Mouse (Mus musculus) myocyte (in vitro differentiated cells): ENCODE data around the gene Acp5. TPM values are rescaled to one million over a fixed set of nuclear protein-coding genes. Genes with fewer than 3 reads are reported as not detected.
A peak's percentile ranks its signal among the peaks of the same experiment; 100 is the strongest.

ENCODE experiments used
- H3K27me3 ChIP-seq: one replicate; pipeline ENCODE4 v1.6.1; 2011; ENCODE audit not compliant: control insufficient read depth, insufficient read depth, insufficient read length
- H3K36me3 ChIP-seq: one replicate; pipeline ENCODE4 v1.6.1; 2011; ENCODE audit not compliant: control insufficient read depth, insufficient read depth
- H3K4me2 ChIP-seq: one replicate; pipeline ENCODE4 v1.6.1; 2011; ENCODE audit warnings: low read depth, control low read depth
- H3K4me3 ChIP-seq: one replicate; pipeline ENCODE4 v1.5.1; 2011; ENCODE audit warnings: mild to moderate bottlenecking, control low read depth, moderate library complexity
- H3K79me2 ChIP-seq: one replicate; pipeline ENCODE4 v1.6.1; 2011; ENCODE audit not compliant: control insufficient read depth, insufficient read depth
- H3ac ChIP-seq: one replicate; pipeline ENCODE4 v1.6.1; 2011; ENCODE audit not compliant: control insufficient read depth, insufficient read length
- E2F4 ChIP-seq: IDR thresholded peaks from one replicate; pipeline ENCODE4 v1.6.1; 2011; ENCODE audit warnings: mild to moderate bottlenecking, control low read depth, moderate library complexity; ENCODE audit not compliant: insufficient read depth
- MYOD1 ChIP-seq, 3 experiments: IDR thresholded peaks; one replicate each; pipeline ENCODE4 v1.6.1; 2011; ENCODE audit warnings: control low read depth in 2 of 3, low read depth in 2 of 3, mild to moderate bottlenecking in 2 of 3, moderate library complexity in 1 of 3; ENCODE audit not compliant: insufficient read length in 2 of 3, control insufficient read depth in 1 of 3
- POLR2A ChIP-seq: IDR thresholded peaks from one replicate; pipeline ENCODE4 v1.6.1; 2011; ENCODE audit warnings: low read depth, mild to moderate bottlenecking, control low read depth, moderate library complexity; ENCODE audit not compliant: insufficient read length
- REST ChIP-seq: IDR thresholded peaks from one replicate; pipeline ENCODE4 v1.6.1; 2011; ENCODE audit warnings: mild to moderate bottlenecking, control low read depth, moderate library complexity; ENCODE audit not compliant: insufficient read depth, insufficient read length
- USF1 ChIP-seq: IDR thresholded peaks from one replicate; pipeline ENCODE4 v1.6.1; 2011; ENCODE audit warnings: low read depth, mild to moderate bottlenecking, control low read depth, moderate library complexity
- polyA plus RNA-seq: library from polyadenylated mRNA; unstranded; fragments of >200 nt; fragmentation: generic; extraction: Trizol; gene quantifications from one replicate; pipeline ENCODE4 v1.2.1, GENCODE M21; 2012; ENCODE audit warnings: missing spikeins

The Acp5 gene
- polyA plus RNA-seq, 1 experiment: 0.16 TPM

GRCm38 (mm10) chr9:22084667-22085021 is 50.9 kb downstream of the Acp5 start:
- Histone ChIP-seq H3K27me3 (no peaks in the 10 kb centered on the region), H3K4me2 (peak overlapping the region; percentile 95), H3ac (peak overlapping the region; percentile 24), H3K4me3 (peak overlapping the region; percentile 81), H3K36me3 (peaks cover 3% of the 10 kb centered on the region), H3K79me2 (peaks cover 4% of the 10 kb centered on the region)
- TF ChIP-seq POLR2A (no peak), E2F4 (no peak), USF1 (no peak), REST (no peak), MYOD1 (IDR thresholded peaks at IDR 0.05; ENCODE audit: control insufficient read depth in 1 of 3, insufficient read length in 2 of 3, low read depth in 2 of 3) (peak in 1 of 3 experiments; percentile 0)

Other genes with a start within 250 kb of the Acp5 start
- 24.1 TPM for gene Rab3d, start 217.5 kb downstream of the Acp5 start, polyA plus RNA-seq
- gene Ccdc159, start 208.2 kb downstream of the Acp5 start, polyA plus RNA-seq: 2.5 TPM
- gene Tmem205, start 208.2 kb downstream of the Acp5 start, polyA plus RNA-seq: 55.1 TPM
- 21.5 TPM for gene Plppr2, start 198.7 kb downstream of the Acp5 start, polyA plus RNA-seq
- gene Swsap1, start 180.0 kb downstream of the Acp5 start, polyA plus RNA-seq: 8.9 TPM
- gene Epor, start 172.2 kb downstream of the Acp5 start, polyA plus RNA-seq: 3.2 TPM
- 11.2 TPM for gene Rgl3, start 146.3 kb downstream of the Acp5 start, polyA plus RNA-seq
- 0.13 TPM for gene Ccdc151, start 133.1 kb downstream of the Acp5 start, polyA plus RNA-seq
- 127 TPM for gene Prkcsh, start 132.9 kb downstream of the Acp5 start, polyA plus RNA-seq
- gene Elavl3, start 83.7 kb downstream of the Acp5 start, polyA plus RNA-seq: 0.06 TPM
- gene Gm49318, start 64.5 kb downstream of the Acp5 start, polyA plus RNA-seq: not detected
- 8.3 TPM for gene Zfp653, start 64.3 kb downstream of the Acp5 start, polyA plus RNA-seq
- gene Ecsit, start 50.3 kb downstream of the Acp5 start, polyA plus RNA-seq: 37.0 TPM
- 7.1 TPM for gene Cnn1, start 36.5 kb downstream of the Acp5 start, polyA plus RNA-seq
- gene Elof1, start 18.5 kb downstream of the Acp5 start, polyA plus RNA-seq: 95.3 TPM
- 48.5 TPM for gene Pigyl, start 21.1 kb upstream of the Acp5 start, polyA plus RNA-seq
- not detected for gene Zfp872, start 52.4 kb upstream of the Acp5 start, polyA plus RNA-seq
- gene Zfp809, start 90.0 kb upstream of the Acp5 start, polyA plus RNA-seq: 4.3 TPM
- gene Zfp599, start 124.2 kb upstream of the Acp5 start, polyA plus RNA-seq: 0.53 TPM
- 4.4 TPM for gene Zfp810, start 171.9 kb upstream of the Acp5 start, polyA plus RNA-seq